Mouse (Mus musculus) gonadal fat pad, adult 2 months (tissue): ENCODE data around the gene Rps6ka4. TPM values are rescaled to one million over a fixed set of nuclear protein-coding genes. Genes with fewer than 3 reads are reported as not detected.

ENCODE experiments used
- DNase-seq: peaks from one replicate; pipeline ENCODE4 v3.0.0-alpha.2; 2012; ENCODE audit warnings: low read depth
- polyA plus RNA-seq: library from polyadenylated mRNA; depleted of rRNA; stranded (reverse); fragments of >200 nt; gene quantifications from 2 replicates; pipeline ENCODE4 v1.2.3, GENCODE M21; 2012; rRNA removed

Gene Rps6ka4
- polyA plus RNA-seq: 28.2 and 32.0 TPM in 2 replicates

DNA sequence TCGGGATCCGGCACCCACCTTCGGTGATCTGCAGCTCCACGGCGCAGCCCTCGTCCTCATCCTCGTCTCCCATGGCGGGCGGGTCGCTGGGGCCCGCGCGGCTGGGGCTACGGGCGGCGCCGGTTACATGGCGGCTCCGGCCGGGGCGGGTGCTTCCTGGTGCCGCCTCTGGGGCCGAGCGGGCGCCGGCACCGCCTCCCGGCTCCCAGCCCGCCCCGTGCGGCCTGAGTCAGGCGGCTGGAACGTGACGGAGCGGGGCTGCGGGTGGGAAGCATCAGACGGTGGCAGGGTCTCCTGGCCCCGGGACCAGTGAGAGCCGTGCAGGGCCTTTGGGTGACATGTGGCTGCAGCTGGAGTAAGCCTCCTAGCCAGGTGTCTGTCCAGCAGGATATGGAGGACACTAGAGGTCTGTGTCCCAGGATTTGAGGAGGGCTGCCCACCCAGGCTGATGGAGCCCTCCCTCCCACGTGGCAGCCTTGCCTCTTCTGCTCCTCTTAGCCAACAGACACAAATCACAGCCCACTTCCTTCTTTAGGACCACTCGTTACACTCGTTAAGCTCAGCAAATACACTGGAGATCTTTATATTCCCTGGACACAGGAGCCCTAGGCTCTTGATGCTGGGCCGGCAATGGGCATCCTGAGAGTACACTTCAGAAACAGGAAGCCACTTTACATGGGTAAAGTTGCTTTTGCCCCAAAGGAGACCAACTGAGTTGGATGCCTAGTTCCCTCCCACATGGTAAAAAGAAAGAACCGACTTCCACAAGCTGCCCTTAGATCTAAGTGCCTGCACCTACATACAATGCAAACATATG is at the start of gene Rps6ka4:
Gene Rps6ka4, minus strand, starts transcription at position 162 of the 817 bp plus-strand sequence.
- no peak for DNase-seq

DNA sequence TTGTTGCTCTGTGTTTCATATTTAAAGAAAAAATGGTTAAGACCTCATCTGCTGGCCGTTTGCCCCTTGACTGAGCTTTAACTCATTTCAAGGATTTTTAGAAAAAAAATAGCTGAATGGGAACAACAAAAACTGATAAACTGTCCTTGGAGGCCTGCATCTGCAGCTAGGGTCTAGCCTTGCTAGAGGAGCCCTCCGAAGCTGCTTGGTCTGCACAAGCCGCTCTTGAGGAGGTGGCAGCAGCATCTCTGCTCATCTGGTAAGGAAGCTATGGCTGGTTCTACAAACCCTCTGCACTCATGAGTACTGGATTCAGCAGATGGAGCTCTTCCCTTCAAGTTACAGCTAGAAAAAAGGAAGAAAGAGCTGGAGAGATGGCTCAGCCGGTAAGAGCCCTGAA is 37.5 kb upstream of the Rps6ka4 start:
- no peak for DNase-seq

DNA sequence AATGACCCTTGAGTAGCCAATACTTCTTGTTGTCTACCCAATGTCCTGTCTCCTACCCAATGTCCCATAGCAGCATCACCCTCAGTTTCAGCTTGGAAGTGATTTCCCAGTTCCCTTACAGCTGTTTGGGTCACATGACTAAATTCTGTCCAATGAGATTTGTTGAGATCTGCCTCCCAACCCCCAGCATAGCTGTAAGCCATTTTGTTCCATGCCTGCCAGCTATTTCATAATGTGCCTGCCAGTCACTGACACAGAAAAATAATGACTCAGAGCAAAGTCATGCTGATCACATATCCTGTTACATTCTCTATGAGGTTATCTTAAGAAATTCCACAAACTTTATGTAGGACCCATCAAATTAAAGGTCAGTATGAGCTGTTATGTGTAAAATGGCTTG is 36.4 kb upstream of the Rps6ka4 start:
- DNase-seq: no peak

DNA sequence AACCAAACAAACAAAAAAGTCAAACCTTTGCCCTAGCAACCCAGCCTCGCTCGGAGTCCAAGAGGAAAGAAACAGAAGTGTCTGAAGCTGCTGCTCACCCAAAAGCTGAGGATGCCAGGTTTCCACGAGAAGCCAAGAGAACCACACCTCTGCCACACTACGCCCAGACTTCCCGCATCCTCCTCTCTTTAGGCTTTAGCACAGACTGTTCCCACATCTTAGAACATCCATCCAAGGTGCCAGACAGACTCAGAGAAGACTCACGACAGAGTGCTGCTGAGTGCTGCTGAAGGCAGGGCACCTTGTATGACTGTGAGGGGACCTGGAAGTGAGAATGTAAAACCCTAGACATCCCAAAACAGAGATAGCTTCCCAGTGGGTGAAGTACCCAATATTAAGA is 35.4 kb upstream of the Rps6ka4 start:
- DNase-seq: no peak

DNA sequence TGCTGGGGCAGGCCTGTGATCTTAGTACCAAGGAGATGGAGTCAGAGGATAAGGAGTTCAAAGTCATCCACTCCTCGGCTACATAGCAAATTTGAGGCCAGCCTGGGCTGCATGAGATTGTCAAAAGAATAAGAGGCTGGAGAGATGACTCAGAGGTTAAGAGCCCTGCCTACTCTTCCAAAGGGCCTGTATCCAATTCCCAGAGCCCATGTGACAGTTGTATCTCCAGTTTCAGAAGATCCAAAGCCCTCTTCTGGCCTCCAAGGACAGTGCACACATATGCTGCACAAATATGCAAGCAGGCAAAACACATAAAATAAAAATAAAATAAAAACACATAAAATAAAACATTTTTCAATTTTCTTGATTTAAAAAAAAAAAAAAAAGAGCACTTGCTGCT is 33.8 kb upstream of the Rps6ka4 start:
- DNase-seq: no peak

DNA sequence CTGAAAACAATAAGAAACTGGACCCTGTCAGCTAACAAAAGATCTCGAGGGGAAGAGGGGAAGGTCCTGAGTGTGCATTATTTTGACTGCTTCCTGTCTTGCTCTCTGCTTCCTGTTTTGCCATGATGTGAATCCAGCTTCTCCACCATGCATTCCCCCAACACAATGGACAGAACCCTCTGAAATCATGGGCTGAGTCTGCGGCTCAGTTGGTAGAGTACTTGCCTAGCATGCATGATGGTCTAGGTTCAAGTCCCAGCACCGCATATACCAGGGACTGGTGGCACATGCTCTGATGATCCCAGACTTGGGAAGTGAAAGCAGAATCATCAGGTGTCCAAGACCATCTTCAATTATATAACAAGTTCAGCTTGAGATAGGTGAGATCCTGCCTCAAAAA is 32.3 kb upstream of the Rps6ka4 start:
- no peak for DNase-seq

DNA sequence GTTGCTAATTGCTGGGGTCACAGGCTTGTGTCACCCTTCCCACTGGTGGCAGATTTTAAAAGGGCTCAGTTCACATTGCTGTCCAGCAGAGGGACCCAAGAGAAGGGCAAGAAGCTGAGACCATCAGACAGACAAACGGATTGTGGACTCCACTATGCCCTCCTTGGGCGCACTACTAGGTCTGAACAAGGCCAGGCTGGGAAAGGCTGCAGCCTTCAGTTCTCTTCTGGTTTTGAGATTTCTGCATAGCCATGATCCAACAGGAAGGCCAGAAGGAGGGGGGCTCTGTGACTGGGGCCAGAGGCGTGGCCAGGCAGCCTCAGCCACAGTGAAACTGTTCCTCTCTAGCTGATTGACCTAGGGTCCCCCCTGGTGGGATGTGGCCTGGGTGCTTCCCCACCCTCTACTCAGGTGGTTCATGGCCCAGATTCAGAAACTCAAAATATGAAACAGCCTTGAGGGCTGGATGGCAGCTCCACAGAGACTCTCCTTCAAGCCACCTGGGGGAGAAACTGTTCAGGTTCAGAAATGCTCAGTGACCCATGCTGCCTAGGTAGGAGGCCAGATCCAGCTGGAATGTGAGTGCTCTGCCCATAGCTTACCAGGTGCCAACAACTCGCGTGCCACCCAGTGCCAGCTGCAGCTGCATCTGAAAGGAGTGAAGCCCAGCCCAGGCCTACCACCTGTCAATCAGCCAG is 31.3 kb upstream of the Rps6ka4 start:
- DNase-seq: no peak

DNA sequence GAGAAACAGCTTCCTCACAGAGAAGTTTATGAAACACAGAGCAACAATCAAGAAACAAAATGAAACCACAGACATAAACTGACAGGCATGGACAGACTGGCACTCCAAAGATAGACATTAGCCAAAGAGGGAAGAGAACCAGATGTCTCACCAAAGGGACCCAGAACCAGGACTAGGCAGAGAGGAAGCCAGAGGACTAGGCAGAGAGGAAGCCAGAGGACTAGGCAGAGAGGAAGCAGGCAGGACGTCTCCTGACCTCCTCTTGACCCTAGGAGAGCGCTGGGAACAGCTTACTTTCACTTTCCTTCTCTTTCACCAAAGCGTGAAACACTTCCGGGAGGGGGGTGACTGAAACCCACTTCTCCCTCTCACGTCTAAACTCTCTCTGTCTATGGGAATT is 28.9 kb upstream of the Rps6ka4 start:
- no peak for DNase-seq

DNA sequence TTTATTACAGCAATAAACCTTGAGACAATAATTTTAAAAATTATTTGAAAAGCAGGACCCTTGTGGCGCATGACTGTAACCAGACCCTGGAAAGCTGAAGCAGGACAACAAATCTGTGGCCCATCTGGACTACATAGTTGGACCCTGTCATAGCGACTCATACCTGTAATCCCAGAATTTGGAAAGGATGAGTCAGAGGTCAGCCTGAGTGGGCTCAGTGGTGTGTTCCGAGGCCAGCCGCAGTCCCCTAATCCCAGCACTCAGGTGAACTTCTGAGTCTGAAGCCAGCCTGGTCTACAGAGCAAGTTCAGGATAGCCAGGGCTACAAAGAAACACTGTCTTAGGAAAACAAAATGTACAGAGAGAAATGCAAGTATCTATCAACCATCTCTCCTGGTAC is 21.0 kb upstream of the Rps6ka4 start:
- no peak for DNase-seq

DNA sequence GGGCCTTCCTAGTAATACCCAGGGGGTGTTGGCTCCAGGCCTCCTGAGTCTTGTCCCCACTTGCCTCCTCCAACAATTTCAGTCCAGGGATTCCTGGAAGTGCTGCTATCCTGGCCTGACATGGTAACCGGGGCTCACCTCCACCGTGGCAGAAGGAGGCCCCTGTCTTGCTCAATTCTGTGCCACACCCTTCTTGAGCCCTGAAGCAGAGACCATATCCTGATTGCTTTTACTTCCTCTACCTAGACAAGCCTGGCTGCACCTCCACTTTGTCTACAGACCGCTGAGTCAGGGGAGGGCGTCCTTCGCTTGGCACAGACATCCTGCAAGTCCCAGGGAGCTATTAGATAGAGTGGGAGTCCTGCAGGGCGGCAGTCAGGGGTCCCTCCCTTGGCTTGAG is 20.3 kb upstream of the Rps6ka4 start:
- no peak for DNase-seq

DNA sequence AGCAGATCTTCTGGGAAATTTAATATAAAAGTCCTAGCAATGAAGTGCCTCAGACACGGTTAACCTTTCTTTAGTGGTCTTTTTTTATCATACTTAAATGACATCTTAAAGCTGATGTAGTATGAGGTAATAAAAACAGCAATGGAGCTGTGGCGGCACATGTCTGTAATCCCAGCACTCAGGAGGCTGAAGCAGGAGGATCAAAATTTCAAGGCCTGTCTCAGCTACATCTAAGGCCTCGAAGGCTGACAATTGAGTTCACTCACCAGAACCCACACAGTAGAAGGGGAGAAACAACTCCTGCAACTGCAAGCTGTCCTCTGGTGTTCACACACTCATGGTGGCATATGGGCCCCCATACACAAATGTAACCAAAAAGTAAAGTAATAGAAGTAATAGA is 19.5 kb upstream of the Rps6ka4 start:
- no peak for DNase-seq

DNA sequence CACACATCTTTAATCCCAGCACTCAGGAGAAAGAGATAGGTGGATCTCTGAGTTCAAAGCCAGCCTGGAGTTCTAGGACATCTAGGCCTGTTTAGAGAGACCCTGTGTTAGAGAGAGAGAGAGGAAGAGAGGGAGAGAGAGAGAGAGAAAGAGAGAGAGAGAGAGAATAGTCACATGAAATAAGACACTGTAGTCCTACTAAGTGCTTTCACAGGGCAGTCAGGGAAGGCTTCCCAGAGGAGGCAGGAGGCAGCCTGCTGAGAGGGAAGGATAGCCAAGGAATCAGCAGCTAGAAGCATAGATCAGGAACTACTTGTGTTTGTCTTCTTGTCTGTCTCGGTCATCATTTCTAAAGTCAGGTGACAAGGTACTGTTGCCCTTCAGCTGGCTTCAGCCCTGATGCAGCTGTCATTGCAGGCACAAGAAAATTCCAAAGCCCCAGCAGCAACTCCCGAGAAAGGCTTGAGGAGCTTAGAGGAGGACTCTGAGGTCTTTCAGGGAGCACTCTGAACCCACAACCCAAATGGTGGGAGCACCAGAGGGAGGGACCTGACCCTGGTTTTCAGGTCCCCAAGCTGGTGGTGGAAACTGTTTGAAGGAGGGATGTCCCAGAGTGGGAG is 18.7 kb upstream of the Rps6ka4 start:
- no peak for DNase-seq

DNA sequence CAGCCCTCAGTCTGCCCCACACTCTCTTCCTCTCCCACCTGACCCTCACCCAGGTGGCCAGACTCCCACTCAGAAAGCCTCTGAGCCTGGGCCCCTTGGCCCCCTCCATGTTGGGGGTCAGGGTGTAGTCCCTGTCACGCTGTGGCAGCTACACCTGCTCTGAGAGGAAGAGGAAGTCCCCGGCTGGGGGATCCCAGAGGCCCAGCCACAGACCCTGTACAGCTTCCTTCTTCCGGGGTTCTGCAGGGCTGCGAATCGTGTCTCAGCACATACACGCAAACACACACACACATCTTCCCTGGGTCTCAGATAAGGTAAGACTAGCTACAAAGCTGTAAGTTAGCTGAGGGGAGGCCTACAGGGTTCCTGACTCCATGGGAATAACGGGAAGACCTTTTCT is 17.6 kb upstream of the Rps6ka4 start, which contains the start of gene Ccdc88b:
Gene Ccdc88b, minus strand, starts transcription at position 181 of the 400 bp plus-strand sequence.
- DNase-seq: no peak

DNA sequence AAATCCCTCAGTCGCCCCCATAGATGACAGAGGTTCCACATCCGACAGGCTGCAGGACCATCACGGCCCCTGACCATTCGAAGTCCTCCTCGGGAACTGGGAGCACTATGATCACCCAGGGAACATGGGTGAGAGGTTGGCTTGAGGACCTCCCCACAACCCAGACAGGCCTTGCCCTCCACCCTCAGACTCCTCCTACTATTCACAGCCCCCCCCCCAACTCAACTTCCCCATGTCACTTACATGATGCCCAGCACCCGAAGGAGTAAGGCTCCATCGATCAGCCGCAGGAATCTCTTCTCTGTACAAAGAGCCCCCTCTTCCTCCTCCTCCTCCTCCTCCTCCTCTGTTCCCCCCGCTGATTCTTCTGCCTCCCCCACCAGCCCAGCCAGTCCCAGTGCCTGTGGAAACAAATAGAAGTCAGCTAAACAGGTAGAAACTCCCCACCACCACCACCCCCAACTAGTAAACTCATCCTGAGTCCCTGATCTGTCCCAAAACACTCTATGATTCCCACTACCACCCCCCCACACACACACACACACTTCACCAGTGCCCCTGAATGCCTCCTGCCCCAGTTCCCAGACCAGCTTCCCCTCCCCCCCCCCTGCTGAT is 17.1 kb upstream of the Rps6ka4 start:
- no peak for DNase-seq

DNA sequence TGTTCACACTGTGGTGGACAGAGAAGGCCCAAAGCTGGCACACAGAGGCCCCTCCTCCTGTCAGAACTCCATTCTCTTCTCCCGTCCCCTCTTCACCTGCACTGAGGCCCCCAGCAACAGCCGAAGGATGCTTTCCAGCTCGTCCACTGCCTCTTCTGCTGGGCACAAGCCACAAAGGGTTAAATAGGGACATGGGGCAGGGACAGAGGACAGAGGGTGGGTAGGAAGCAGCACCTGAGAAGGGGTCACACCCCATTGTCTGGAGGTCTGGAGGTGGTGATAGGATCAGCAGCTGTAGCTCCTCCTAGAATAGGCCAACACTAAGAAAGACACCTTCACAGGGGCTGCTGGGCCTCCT is 16.5 kb upstream of the Rps6ka4 start:
- no peak for DNase-seq

DNA sequence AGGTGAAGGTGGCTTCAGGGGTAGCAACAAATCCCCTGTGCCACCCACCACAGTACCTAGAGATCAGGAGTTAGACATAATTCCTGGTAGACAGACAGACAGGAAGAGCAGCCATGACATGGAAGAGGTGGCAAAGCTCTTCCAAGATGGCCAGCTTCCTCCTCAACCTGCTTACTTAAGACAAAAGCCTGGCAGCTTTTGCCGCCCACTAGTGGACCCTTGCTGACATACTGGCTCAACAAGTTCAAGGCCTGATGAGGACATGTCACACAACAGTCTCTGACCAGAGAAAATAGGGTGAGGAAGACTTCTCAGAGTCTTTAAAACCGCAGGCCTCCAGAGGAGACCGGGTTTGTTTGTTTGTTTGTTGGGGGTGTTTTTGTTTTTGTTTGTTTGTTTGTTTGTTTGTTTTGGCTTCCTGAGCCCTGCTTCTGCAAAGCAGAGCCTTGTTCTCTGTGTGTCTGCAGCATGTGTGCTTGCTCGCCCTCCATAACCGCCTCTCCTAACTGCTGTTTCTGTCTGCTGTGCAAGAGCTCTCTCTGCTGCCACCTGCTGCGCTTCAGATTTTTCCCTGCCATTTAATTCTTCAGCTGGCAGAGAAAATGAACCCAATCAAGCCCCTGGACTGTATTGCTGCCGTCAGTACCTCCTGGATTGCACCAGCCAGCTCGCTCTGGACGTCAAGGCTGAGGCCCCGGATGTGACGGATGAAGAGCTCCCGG is 16.0 kb upstream of the Rps6ka4 start:
- no peak for DNase-seq

DNA sequence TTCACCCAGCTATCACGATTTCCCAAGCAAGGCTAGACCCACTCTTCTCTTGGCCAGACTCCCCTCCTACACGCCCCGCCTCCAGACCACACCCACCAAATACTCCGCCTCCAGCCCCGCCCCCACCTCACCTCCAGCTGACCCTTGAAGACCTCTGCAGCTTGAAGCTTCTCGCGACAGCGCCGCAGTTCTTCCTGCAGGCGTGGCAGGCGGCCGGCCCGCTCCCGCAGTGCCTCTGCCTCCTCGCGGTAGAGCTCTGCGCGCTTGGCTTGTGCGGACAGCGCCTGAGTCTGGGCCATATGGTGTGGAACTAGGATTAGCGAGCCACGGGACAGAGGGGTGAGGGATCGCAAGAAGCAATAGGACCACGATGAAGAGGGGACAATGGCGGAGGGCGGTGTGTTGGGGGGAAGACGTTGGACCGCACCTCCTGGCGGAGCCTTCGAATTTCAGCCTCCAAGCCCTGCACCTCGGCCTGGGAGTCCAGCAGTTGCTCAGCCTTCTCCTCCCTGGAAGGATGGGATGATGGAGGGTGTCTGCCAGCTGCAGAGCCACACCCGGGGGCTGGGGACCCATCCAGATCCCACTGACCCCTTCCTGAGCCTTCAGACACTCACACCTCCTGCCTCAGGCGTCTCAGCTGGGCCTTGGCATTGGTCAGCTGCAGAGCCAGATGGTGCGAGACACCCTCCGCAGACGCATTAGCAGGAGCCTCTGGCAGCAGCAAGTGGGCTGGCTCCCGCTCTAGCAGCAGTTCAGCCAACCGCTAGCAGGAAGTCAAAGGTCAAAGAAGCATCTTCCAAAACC is 15.0 kb upstream of the Rps6ka4 start:
- DNase-seq: no peak

DNA sequence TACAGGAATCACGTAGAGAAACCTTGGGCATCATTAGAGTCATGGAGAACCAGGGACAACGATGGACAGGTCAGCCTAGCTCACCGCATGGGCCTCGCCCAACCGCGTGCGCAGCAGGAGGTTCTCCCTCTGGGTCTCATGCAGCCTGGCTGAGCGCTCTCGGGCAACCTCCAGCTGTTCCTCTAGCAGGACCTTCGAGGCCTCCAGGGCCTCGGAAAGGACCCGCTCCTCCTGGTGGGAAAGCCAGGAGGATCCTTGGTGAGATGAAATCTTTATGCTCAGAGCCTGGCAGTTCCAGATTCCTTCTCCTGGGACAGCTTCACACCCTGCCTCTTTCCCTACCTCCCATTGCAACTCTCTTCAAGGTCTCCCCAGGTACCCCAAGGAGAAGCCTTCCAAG is 14.2 kb upstream of the Rps6ka4 start:
- DNase-seq: no peak

DNA sequence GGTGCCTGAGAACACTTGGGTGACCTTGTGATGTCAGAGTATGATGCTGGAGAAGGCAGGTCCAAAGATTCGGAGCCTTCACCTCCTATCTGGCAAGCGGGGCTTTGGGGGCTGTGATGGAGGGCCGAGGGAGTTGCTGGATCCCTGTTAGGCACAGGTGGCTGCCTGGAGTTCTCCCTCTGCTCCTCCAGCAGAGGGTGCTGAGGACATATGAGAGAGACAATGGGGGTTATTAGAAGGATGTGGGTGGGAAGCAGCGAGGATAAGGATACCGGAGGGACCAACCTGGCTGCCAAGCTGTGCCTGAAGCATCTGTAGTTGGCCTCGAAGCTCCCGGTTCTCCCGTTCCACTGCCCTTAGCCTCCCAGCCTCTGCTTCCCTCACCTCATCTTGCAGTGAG is 13.5 kb upstream of the Rps6ka4 start:
- DNase-seq: no peak

DNA sequence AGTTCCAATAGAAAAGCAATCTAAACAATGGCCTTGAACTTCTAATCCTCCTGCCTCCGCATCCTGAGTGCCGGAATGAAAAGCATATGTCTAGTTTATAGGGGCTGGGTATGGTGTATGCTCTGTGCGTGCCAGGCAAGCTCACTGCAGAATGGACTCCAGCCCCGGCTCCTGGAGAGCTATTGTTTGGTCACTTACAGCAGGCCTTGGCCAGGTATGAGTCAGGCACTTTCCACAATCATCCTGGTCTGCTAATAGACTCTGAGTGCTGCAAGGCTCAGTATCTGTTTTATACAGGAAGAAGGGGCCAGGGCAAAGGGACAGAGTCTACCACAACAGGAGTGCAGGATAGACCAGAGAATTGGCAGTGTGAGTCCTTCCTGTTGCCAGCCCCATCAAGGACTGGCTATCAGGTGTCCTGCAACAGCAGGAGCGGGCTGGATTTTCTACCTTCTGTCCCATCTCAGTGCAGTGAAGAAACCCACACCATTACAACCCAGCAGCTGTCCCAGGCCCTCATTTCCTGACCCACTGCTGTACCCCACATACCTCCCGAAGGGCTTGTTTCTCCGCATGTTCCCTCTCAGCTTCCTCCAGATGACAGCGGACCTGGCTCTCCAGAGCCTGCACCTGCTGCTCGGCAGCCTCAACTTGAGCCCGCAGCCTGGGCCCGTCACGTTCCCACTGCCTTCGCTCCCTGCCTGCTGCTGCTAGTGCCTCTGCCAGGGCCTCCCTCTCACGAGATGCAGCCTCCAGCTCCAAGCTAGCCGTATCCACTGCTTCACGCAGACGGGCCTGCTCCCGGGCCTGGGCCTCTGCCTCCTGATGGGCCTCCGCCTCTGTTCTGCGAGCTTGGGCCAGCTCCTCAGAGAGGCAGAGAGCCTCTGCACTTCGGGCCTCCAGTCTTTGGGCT is 12.2 kb upstream of the Rps6ka4 start:
- no peak for DNase-seq
